Mouse (Mus musculus) B cell, adult (primary cell): ENCODE measurements around the gene Zfy1. TPM values are rescaled to one million over a fixed set of nuclear protein-coding genes. Genes with fewer than 3 reads are reported as not detected.

ENCODE experiments used
- total RNA-seq: library from RNA; stranded (reverse); gene quantifications from 4 replicates; pipeline ENCODE4 v1.2.4, GENCODE M21; 2023; ENCODE audit not compliant: inconsistent age

Gene Zfy1
- not detected in 4 replicates for total RNA-seq

DNA sequence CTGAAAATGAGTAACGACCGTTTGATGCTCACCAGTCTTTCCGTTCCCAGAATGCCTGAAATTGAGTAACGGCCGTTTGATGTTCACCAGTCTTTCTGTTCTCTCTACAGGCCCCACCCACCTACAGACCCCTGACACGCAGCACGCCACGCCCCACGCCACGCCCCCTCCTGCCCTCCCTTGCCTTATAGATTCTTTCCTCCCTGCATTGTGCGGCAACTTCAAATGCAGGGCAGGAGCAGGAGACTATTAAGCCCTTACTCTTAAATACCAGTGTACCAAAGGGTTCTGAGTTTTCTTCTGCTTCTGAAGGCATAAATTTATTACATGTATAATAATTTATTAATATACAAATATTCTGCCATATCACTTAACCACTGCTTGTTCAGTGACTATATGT is at the start of gene Zfy1:
Gene Zfy1, minus strand, starts transcription at position 101 of the 400 bp plus-strand sequence.

DNA sequence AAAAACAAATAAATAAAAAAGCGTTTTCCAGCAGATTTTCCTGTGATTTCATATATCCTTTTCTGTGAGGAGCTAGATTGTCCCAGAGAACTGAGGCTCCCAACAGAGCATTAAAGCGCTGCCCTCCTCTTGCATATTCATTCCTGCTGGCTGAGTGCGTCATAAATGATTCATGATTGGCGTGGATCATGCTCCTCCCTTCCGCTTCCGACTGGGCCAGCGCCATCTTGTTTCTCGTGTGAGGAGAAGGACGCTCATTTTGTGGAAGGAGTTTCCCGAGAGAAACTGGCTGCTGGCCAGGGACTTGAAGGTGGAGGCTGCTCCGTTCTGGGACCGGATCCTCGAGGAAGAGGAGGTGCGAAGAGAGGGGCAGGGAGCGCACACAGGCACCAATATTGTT is 21.2 kb upstream of the Zfy1 start, which contains the start of gene Uba1y:
Gene Uba1y, plus strand, starts transcription at position 254 of the 400 bp plus-strand sequence.

Other genes with a start within 250 kb of the Zfy1 start
- not detected in 4 replicates for gene Uba1y, start 21.2 kb upstream of the Zfy1 start, total RNA-seq
- gene Kdm5d, start 100.4 kb upstream of the Zfy1 start, total RNA-seq: not detected in 4 replicates
- gene Eif2s3y, start 213.1 kb upstream of the Zfy1 start, total RNA-seq: not detected in 4 replicates